Mouse (Mus musculus) sigmoid colon, adult 10 weeks (tissue): ENCODE data around the gene Slc22a16. TPM values are rescaled to one million over a fixed set of nuclear protein-coding genes. Genes with fewer than 3 reads are reported as not detected.

Experiments
- polyA plus RNA-seq: library from polyadenylated mRNA; stranded (reverse); fragments of 350-450 nt; fragmentation: Illumina TruSeq; extraction: RNeasy Lipid Tissue Mini Kit (QIAGEN cat#74804); gene quantifications from one replicate; pipeline ENCODE4 v1.2.3, GENCODE M21; 2014; ENCODE audit warnings: low read depth, low replicate concordance

Slc22a16 gene
- polyA plus RNA-seq = not detected

GRCm38 (mm10) chr10:40570036-40570435 is at the start of gene Slc22a16:
Gene Slc22a16, plus strand, starts transcription at chr10:40570336.

GRCm38 (mm10) chr10:40629656-40630311 is 59.6 kb downstream of the Slc22a16 start, which contains the start of gene Ddo:
Gene Ddo, plus strand, starts transcription at chr10:40630011.

Other genes with a start within 250 kb of the Slc22a16 start
- gene Cdk19, start 230.8 kb upstream of the Slc22a16 start, polyA plus RNA-seq = 38.9 TPM
- gene Ddo, start 59.7 kb downstream of the Slc22a16 start, polyA plus RNA-seq = 2.3 TPM
- gene Mettl24, start 112.9 kb downstream of the Slc22a16 start, polyA plus RNA-seq = not detected